Mouse (Mus musculus): ENCODE measurements at regions not wholly inside any gene's neighbourhood (a gene's known extent, or its start where the extent isn't known, plus 50 kb on each side); places are given as distances from the start of the nearest gene placed in this dataset.
A peak's percentile ranks its signal among the peaks of the same experiment; 100 is the strongest.

DNA sequence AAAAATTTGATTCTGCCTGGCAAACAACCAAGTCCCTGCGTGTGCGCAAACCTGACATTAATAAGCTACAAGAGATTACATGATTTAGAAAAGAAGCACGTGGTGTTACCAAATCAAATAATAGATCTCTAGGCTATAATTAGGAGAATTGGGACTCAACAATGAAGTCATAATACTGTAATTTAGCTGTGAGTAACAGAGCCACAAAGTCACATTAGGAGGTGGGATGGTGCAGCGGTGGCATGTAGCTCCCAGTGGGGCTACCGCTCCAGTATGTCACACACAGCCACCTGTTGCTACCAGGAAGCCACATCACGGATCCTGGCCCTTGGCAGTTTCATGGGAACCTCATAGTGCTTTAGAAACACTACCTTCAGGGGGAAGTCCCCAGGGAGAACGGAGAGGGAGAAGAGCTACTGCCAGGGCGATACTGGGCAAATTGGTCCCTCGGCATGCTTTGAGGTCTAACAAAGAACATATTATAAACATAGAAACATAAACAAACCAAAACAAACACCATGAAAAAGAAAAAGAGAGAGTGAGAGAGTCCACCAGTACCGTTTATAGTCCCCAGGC is 551.2 kb downstream of the Insc start:
- no peak for DNase-seq (ENCODE audit: low spot score)

DNA sequence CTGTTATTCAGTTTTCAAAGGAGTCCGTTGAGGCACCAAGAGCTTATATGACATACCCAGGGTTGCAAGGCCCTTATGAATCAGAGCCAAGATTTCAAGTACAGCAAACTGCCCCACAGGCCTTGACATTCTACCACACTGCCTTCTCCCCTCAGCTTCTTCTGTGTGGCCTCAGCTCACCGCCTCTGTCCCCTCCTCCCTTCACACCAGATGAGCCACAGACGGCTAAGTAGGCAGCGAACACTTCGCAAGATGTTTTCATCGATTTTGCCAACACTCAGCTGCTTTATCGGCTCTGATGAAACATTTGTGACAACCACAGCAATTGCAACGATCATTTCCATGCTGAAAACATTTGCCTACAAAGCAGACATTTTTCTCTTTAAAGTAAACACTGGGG is 556.7 kb downstream of the Insc start:
- DNase-seq (ENCODE audit: low spot score): peak; percentile 11

DNA sequence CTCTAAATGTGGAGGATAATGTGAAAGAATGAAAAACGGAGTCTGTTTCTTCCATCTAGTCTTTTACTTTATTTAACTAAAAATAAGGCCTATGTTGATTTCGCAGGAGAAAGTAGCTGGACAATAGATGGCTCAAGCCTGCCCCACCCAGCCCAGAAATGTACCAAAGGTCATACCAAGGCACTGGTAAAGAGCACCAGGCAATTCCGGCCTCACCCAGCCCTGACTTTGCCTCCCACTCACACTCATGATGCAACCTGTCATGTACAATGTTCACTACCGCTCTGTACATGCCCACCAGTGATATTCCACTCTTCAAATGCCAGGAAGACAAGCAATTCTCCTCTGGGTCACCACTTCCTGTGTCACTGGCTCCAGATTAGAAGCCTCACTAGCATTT is 564.9 kb downstream of the Insc start:
- DNase-seq (ENCODE audit: low spot score): no peak

DNA sequence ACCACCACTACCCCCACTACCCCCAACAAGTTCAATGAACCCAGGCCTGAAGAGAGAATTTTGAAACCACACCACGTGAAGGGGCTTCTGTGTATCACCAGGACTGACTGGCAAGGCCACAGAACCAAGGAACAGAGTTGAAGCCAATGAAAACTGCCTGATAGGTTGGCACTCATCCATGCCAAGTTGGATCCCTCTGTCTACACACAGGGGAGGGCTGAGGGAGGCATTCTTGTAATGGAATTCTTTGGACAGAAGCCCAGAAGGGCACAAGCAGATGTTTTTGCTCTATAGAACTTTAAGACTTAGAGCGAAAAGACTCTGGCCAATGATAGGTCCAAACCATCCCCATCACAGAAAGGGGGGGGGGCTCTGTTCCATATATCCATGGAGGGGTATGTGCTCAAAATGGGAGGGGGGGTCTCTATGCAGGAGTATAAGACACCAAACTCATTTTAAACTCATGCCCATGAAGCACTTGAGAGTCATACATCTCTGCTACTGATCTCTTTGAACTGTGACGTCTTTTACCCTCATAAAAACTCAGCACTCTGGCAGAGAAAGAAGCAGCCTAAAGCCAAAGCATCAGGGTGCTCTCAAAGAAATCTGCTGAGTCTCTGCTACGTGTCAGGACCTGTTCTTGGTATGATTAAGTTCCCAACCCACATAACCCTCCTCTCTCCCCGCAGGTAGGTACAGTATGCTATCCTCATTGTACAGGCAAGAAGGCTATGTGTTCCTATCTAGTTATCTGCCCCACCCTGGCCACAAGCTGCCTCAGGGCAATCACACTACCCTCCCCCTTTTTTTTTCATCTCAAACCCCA is 567.1 kb downstream of the Insc start:
- no peak for DNase-seq (ENCODE audit: low spot score)

DNA sequence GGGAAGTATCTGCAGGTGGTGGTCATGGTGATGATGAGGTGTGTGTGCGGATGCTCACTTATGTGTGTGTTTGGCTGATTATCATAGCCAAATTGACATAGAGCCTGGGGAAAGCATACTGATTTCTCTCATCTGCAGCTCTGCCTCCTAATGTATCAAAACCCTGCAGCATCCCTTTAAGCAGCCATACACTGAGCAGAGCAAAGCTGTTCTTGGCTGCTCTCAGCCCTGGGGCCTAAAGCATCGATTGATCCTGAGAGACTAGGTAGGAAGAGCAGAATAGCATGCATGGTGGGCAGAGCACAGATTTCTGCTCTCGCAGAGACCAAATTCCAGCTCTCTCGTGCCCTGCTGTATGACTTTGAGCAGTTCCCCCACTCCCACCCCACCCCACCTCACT is 576.0 kb downstream of the Insc start:
- DNase-seq (ENCODE audit: low spot score): no peak

DNA sequence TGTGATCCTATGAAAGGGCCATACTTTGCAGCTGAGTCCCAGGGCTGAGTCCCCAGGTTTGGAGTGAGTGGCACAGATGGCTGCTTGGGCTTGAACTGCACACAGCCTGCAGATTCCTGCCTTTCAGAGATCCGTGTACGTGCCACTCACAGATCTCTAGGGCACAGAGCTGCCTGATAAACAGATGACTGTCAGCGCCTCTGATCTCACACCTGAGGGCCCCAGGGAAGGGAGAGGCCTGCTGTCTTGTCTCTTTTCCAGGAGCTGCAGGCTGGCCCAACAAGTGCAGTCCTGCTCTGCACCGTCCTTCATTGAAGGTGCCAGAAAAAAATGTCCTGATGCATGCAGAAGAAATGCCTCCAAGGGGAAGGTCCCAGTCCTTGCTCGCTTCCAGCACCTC is 579.5 kb downstream of the Insc start:
- no peak for DNase-seq (ENCODE audit: low spot score)

DNA sequence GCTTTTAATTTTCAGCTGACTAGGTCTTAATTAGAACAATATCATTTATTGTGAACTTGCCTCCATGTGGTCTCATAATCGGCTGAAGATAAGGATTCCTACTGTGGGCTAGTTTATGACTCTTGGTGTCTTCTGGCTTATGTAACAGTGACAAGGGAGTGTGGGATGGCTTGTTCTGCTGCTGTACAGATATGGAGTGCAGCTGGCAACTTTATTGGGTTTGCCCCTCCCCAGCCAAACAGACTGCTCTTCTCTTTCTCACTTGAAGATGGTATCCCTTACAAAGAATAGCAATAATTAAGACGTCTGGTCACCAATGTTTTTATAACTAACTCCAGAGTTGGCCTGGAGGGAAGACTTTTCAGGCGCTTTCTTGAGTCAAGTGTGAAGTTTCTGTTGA is 584.8 kb downstream of the Insc start:
- no peak for DNase-seq (ENCODE audit: low spot score)

DNA sequence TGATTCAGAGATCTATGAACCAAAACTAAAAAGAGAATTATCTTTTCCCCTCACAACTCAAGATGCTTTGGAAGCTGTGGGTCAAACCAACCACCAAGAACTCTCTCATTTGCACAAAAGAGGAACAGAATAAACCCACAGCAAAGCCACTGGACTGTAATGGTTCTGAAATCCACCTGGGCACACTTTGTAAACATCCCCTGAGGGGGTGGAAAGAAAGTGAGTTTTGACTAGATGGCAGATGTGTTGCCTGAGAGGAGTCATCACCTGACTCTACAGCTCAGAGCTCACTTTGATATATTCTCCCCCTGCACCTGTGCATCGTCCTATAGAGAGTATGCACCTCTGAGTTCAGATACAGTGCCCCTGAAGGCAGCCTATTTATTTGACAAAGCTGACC is 588.2 kb downstream of the Insc start:
- DNase-seq (ENCODE audit: low spot score): no peak

DNA sequence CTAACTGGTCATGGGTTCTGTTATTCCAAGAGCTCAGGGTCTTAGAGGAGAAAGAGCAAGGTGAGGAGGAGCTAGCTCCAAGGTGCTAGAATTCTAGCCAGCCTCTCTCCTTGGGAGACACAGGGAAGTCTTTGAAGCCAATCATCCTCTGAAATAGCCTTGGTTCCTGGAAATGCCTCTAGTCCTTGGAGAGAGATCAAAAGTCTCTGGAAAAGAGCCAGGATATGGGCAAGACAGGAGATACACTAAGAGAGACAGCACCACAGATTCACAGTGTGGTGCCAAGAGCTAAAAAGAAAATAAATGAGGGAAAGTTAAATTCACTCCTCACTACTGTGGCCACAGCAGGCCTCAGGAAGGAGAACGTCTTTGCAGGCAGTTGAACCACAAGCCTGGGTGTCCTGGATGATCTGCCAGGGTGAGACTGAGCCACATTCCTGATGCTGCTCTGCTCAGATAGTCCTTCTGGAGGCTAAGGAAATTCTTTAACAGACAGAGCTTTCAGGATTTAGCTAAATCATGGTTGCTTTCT is 589.6 kb downstream of the Insc start:
- no peak for DNase-seq (ENCODE audit: low spot score)

DNA sequence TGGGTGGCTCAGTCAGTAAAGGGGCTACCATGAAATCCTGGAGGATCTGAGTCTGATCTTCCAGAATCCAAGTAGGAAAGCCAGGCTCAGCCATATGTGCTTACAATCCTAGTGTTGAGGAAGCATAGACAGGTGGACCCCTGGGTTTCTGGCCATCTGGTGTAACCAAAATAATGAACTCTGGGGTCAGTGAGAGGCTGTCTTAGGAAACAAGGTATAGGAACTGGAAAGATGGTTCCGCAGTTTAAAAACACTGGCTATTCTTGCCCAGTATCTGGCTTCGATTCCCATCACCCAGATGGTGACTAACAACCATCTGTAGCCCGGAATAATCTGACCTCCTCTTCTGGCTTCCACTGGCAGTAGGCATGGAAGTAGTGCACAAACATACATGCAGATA is 591.6 kb downstream of the Insc start:
- DNase-seq (ENCODE audit: low spot score): no peak

DNA sequence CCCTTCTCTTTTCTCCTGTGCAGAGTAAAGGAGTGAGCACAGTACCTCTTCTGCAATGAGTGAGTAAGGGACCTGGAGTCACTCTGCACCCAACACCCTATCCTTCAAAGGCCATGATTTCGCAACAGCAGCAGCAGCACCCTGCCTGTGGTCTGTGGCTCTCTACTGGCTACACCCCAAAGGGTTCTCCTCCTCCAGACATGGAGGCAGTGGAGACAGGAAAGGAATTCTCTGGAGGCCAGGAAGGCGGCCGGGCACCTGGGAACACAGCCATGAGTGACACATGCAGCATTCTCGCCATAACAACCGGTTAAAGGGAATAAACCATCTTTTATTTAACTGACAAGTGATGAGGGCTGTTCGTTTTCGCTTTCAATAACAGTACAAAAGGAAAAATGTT is 596.7 kb downstream of the Insc start:
- DNase-seq (ENCODE audit: low spot score): peak; percentile 5

DNA sequence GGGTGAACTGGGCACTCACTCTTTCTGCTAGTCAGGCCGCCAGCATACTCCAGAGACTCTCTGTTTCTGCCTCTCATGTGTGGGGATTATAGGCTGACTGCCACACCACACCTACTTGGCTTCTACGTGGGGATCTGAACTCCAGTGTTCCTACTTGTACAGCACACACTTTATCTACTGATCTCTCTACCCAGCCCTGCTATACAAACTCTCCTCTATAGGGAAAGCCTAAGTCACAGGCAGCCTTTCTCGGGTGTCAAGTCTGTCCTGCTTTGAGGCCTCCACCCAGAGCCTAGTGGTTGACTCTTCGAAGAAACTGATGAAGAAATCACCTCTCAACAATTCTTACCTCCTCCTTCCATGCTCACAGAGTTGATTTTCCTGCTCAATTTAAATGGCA is 597.5 kb downstream of the Insc start:
- DNase-seq (ENCODE audit: low spot score): no peak

DNA sequence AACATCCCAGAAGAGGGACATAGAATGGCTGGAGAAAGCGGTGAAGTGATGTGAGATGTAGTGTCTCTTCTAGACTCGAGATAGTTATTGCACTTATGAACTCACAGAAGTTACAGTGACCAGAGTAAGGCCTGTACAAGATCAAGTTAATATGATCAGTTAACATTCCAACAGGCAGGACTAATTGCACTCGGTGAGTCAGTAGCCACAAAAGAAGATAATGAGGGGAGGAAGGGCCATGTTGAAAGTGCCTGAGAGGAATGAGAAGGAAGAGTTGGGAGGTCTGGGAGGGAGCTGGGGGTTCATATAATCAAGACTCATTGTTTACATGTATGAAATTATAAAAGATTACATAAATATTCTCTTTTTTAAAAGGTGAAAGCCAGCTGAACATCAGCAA is 602.3 kb downstream of the Insc start:
- no peak for DNase-seq (ENCODE audit: low spot score)

DNA sequence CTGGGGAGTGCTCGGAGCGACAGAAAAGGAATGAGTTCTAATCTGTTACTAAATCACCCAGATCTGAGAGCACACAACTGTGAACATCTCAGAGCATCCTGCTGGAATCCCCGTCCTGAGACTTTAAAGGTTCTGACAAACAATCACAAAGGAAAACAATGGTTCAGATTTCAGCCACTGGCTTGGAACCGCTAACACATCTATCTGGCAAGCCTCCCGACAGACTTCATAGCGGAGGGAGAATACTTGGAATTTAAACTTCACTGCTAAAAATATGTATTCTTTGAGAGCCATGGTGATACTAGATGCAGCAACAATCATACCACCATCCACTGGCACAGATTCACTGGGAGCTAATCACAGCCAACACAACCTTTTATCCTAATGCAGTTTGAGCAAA is 615.2 kb downstream of the Insc start:
- DNase-seq (ENCODE audit: low spot score): no peak

DNA sequence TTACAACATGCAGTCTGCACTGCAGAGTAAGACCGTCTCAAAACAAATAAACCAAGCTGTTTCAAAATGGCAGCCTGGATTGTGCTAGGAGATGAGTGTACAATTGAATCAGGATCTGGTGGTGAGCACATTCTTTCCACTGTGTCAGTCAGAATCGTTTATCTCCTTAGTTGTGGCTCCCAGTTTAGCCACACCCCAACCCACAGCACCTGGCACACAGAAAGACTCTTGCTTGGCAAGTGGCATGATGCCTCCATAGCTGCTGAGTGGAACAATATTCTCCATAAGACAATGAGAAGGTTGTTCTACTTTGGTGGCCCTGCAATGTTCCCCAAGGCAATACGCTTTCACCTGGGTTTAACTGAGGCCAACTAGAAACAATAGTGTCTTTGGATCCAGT is 616.6 kb downstream of the Insc start:
- DNase-seq (ENCODE audit: low spot score): no peak

DNA sequence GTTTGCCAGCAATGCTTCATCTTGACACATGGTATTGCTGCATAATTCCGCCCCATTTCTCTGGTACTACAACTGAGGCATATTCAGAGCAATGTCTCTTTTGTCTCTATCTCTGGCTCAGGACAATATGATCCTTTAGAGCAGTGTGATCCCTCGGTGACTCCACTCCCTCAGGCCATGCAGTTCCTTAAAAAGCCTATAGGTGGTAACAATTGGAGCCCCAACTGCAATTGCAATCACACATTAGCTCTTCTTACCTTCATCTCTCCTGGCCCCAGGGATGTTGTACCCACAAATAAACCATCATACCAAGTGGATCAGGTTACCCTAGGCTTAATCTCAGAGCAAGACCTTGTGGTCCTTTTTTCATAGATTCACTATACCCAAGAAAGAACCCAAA is 618.6 kb downstream of the Insc start:
- no peak for DNase-seq (ENCODE audit: low spot score)

DNA sequence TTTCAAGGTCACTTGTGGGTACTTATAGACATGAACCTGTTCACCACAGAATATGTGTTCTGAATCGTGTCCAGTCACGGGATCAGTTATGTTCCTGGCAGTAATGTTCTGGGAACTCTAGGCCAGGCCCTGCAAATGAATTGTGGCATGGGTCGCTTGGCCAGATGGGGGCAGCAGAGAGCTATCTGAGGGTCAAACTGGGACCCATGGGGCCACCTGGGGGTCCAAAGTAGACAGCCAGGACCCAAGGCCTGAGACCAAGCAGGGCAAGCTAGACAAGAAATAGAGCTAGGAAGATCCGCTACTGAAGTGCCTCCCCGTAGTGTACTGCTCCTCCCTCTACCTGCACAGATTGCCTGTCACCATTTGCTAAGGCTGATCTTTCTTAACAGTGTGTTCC is 623.4 kb downstream of the Insc start:
- DNase-seq (ENCODE audit: low spot score): peak; percentile 52

DNA sequence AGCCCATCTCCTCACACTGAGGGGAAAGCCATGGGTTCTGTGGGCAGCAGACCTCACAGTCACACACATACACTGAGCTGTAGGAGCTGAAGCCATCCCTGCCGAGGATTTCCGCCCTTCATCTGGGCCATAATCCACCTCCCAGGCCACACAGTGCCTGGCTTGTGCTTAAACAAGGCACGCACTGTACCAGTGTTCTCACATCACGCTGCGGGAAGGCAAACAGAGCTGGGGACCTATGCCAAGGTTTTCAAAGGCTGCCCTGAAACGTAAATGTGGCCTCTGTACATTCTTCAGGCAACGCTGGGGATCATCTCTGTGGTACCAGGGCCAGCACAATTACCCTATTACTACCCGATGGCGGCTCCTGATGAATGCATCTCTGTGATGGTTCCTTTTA is 627.6 kb downstream of the Insc start:
- peak; percentile 9 for DNase-seq (ENCODE audit: low spot score)

DNA sequence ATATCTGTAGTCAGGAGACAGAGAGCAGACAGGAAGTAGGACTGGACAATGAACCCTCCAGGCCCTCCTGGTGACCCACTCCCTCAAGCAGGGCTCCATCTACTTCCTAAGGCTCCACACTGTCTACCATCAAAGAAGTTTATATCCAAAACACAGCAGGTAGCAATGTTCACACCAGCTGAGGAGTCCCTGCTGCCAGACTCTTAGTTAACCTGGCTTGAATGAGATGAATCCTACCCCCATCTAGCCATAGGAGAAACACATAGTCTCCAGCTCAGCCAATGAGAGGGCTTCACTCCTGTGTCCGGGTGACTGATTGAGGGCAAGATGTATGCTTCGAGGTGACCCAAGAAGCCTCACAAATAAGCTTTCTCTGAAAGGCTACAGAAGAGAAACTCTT is 629.4 kb downstream of the Insc start:
- DNase-seq (ENCODE audit: low spot score): no peak

DNA sequence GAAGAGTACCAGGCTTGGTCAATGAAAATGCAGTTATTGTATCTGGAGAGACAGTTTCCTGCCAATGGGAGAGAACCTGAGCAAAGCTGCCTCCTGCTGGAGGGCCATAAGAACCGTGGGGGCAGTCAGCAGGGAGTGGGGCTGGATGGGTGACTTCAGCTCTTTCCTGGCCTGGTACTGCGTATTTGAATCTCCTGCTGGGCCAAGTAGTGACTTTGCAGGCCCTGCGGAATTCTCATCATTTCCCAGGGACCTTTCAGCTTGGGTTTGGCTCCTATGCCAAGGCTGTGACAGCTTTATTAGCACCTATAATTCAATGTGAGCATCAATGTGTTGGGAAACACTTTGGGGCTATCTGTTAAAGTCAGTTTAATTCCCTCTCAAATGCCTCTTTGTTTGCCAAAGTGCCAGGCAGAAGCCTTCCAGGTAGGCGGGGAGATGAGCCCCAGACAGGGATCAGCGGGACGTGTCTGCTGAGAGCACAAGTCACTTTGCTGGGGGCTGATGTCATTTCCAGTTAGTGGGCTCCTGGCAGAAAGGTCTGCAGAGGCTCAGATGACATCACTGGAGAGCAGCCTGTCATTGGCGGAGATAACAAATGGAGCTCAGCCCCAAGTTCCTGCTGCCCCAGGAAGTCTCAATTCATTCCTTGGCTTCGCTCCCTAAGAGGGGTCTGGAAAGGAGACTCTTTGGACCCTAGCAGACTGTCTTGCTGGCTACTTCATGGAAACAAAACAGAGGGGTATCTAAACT is 630.5 kb downstream of the Insc start:
- no peak for DNase-seq (ENCODE audit: low spot score)

DNA sequence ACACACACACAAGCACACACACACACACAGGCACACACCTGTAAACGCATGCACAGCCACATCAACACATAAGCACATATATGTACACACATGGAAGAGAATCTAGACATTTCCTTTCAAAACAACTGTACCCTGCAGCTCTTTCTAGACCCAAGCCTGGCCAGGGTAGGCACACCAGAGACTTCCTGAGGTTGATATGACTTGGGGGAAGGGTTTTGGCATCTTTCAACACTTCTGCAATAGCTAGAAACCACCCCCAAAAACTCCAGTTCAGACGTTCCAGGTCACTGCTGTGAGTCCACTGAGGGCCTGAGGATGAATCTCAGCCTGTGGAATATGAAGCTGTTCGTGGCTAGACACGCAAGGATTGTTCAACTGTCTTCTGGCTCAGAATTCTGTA is 632.6 kb downstream of the Insc start:
- DNase-seq (ENCODE audit: low spot score): no peak

DNA sequence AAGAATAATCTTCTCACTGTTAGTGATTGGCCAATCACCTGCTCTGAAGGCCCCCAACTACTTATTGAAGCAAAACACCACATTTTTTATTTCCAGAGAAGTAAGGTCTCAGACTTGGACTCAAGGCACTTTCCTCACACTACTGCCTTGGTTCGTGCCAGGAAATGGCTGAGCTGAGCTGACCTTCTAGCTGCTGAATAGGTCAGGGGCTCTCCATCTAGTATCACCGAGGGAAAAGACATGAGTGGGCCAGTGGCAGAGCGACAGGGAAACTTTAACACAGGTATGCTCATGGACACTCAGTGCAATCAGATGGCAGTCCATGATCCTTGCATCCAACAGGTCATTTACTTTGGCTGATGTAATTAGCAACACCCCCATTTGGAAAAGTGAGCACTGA is 635.3 kb downstream of the Insc start:
- no peak for DNase-seq (ENCODE audit: low spot score)

DNA sequence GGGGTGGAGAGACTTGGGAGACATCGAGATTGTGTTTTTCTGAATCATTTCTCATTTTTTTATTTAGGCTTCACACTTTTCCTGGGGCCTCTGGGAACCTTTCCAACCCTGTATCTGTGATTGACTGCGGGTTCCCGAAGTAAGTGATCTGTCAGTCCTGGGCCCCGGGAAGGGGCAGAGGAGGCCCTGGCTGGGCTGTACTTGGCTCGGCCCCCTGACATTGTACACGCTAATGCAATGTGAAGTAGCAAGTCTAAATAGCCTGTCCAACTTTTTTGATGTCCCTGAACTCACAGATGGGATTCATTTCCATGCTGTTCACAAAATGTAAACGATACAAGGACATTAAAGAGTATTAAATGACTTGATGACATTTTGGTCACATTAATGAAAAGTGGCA is 636.1 kb downstream of the Insc start:
- no peak for DNase-seq (ENCODE audit: low spot score)

Measured in layer of hippocampus, adult 11-12 months (tissue).